Mouse (Mus musculus): ENCODE results near the gene Tmem97.
"Not testable (repeated sequence)": the region's sequence is repeated elsewhere in the genome, so short reads cannot be mapped to it uniquely, and the experiment has no call there.

Tmem97 gene

DNA sequence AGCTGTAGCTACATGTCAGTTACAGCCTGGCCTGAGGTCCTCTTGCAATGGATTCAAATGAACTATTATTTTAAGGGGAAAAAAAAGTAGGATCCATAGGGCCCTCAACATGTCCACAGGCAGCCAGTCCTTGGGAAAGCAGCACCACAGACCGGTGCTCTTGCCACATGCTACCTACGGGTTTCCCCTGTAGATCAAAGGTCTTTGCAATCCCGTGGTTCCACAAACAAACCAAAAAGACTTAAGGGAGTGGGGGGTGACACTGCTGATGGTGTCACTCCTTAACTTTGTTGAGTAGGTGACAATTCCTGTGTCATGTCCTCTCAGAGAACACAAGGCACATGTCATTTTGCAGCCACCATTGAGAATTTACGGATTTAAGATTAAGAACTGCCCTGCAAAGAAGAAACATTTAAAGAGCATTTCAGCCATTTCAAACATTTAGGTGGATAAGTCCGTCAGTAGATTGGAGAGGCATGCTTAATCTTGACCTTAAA lies 1.0 kb downstream of the Tmem97 start:
- no peak for DNase-seq (ENCODE audit: low read depth)

DNA sequence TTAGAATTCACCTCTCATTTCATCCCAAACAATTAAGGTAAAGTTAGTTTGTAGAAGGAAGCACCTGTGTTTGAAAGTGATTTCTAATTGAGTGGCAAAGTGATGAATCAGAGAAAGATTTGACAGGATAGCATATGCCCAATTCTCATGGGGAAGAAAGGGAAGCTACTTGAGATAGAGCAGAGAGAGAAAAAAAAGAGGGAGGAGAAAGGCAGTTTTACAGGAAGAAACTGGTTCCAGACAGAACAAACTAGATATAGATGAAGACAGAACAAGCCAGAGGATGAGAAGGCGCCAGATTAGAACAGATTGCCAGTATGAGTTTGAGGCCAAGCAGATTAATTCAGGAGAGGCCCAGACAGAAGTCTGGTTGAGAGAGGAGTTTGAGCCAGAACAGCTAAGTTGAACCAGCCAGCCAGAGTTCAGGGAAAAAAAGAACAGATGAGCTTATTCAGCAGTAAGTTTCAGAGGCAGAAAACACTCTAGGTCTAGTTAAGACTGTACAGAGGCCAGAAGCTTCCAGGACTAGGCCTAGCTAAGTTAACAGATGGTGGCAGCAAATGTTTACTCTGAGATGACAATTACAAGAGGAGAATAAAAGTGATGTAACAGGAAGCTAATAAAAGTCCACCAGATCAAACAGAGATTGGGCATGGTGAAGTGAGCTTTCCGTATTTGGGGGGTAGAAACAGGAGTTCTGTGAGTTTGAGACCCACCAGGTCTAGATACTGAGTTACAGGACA lies 2.7 kb downstream of the Tmem97 start:
- no peak for DNase-seq (ENCODE audit: low read depth)

DNA sequence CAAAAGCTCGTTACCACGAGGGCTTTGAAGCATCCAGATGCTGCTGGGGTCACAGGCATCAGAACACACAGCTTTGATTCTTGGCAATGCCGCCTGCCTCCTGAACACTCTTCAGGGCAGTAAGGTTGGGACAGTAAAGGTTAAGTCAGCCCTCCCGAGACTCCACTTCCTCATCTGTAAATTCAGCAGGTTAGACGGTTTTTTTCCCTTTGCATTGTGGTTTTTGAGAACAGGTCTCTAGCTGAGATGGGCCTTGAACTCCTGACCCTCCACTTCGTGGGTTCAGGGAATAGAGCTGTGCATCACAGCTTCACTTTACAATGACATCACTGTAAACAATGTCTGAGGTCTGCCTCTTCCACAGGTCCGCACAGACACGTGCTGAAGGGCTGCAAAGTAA lies 5.4 kb downstream of the Tmem97 start:
- no peak for DNase-seq (ENCODE audit: low read depth)

DNA sequence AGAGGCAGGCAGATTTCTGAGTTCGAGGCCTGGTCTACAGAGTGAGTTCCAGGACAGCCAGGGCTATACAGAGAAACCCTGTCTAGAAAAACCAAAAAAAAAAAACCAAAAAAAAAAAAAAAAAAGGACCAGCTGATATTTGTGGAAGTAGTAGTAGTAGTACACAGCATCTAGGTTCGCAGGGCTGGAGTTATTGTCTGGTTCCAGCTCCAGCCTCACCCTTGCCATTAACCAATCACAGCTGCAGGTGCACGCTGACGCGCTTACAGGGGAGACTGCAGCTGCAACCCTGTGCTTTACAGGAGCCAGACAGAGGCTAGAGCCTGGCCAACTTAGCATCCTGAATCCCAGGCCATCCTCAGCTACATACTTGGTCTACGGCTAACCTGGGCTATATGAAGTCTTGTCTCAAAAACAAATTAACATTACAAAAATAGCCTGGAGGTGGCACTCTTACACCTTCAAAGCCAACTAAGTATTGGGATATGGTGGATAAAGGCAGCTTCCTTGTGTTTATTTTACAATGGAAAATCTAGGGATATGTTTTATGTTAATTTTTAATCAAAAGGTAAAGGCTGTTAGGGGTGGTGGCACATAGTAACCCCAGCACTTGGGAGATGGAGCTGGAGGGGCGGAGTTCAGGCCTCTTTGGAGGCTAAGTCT lies 6.0 kb downstream of the Tmem97 start:
- no peak for DNase-seq (ENCODE audit: low read depth)

DNA sequence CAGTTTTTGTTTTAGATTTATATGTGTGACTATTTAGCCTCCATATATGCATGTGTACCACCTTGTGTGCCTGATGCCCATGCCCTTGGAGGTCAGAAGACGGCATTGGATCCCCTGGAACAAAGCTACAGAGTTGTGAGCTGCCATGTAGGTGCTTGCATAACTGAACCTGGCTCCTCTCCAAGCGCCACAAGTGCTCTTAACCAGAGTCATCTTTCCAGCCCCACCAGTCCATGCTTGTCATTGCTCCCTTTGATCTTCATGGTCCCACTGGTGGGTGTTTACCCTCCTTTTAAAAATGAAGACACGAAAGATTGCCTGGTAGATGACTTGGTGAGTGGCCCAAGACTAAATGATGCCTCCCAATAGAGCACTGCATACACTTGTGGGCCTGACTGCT lies 10.2 kb downstream of the Tmem97 start:
- DNase-seq (ENCODE audit: low read depth), result no peak

DNA sequence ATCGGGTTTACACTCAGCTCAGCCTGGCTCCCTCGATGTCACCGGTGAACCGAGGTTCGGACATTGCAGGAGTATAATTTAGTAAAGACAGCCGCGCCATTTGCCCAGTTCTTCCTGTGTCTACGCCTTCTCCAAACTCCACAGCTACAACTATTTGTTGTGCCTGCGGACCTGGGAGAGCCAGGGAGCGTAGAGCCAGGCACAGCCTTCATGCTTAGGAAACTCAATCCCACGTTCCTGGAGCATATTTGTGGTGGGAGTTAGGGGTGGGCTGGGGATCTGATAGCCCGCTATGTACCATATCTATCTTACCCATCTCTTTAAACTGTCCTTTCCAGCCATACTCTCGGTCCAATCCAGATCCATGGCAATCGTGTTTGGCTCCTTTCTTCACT lies 13.9 kb downstream of the Tmem97 start:
- no peak for DNase-seq (ENCODE audit: low read depth)

DNA sequence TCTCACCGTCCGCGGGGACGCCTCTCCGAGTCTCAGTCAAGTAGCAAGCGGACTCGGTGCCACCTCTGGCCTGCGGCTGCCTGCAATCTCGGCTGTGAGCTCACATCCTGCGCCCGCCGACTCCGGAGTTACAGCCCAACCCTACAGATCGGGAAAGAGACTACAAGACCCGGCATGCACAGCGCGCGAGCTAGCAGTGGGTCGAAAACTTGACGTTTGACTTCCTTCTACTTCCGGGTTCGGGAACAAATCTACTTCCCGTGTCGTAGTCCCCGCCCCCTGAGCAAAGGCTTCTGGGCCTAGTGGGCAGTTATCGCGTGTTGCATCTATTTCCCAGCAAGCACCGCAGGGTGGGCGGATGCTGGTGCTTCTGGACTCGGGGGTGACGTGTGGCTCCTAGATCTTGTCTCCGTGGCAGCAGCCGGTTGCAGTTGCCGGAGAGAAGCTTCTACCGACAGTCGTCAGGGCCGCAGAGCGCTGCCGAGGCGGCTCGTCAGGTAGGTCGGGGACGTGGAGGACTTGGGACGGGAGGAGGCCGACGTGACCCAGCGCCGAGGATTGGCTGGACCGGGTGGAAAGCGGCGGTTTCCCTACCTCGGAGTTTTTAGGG lies 14.4 kb downstream of the Tmem97 start, which contains the start of the genes Tnfaip1 and Ift20:
Gene Tnfaip1, minus strand, starts transcription at position 253 of the 610 bp plus-strand sequence.
Gene Ift20, plus strand, starts transcription at position 282 of the 610 bp plus-strand sequence.
- peak; percentile 99 for DNase-seq (ENCODE audit: low read depth)

DNA sequence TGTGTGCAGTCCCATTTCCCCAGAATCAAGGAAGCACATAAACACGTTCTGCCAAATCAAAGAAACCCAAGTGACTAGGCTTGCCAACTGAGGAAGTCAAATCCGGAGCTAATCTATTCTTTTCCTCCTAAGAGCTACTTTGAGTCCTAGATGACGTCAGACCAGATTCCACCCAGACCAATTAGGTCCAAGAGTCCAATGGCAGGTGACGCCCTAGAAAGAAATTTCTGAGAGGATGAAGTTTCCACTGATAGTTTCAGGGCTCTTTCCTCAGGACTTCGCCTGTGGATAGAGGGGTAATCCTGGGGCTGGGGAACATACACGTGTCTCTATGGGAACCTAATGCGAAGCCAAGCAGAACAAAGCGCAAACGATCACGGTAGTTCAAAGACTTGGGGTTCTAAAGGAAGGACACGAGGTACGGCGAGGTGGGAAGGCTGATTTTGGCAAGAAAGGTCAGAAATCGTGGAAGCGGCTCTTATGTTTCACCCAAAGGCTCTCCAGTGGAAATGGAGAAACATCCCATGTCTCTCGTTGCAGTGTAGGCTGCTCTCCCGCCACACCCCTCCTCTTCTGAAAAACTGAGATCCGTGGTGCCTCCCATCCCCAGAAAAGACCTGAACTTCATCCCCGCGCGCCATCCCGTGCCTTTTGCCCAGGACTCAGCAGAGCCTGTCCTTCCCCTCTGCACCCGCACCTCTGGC lies 15.0 kb downstream of the Tmem97 start:
- DNase-seq (ENCODE audit: low read depth), result peak; percentile 77

DNA sequence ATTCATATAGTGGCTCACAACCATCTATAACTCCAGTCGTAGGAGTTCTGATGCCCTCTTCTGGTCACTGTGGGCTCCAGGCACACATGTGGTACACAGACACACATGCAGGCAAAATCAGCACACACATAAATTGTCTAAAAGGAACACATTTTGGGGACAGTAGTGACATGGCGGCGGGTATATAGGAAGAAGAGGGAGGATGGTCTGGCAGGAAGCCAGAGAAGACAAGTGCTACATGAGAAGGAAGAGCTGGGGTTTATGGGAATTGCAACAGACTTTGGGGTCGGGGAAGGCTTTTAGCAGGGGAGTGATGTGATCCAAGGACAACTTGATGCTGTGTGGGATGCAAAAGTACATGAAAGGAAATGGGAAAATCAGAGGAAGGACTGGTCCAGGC lies 16.1 kb downstream of the Tmem97 start:
- DNase-seq (ENCODE audit: low read depth), result no peak

DNA sequence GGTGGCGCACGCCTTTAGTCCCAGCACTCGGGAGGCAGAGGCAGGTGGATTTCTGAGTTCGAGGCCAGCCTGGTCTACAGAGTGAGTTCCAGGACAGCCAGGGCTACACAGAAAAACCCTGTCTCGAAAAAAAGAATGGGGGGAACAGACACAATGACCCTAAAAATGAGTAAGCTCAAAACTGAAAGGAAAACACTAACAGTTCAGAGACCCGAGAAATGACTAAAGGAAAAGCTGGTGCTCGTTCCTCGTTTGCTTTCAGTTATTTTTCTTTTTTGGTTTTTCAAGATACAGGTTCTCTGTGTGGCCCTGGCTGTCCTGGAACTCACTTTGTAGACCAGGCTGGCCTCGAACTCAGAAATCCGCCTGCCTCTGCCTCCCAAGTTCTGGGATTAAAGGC lies 19.1 kb downstream of the Tmem97 start:
- DNase-seq (ENCODE audit: low read depth), result not testable (repeated sequence)

DNA sequence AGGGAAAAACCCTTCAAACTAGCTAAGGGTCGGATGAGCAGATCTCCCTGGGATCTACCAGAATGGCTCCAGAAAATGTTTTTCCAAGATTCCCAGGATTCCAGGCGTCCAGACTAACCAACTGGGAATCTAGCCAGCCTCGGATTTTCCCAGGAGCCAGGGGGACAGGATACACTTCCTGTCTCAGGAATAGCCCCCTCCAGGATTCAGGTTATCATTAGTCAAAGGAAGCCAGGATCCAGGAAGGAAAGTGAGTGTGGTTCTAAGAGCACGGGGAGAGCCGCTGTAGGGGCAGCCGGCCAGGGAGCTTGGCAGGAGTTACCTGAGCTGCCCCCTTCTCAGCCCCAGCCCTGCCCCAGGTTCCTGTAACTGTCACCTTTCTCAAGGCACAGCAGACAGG lies 19.5 kb downstream of the Tmem97 start:
- no peak for DNase-seq (ENCODE audit: low read depth)

DNA sequence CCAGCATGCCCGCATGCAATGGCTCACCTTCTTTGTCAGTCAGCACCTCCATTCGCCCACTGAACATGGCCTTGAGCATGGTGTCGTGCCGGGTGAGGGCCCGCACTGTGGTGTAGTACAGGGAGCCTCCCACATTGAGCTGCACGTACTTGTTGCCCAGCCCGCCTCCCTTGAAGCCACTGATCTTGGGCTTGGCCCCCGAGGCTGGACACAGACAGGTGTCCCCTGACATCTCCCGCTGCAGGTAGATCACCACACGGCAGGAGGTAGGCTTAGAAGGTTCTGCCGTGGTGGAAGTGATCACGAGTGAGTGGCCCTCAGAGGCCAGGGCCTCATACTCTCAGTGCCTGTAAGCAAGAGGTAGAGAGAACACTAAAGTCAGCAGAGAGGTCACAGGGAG lies 20.6 kb downstream of the Tmem97 start:
- no peak for DNase-seq (ENCODE audit: low read depth)

DNA sequence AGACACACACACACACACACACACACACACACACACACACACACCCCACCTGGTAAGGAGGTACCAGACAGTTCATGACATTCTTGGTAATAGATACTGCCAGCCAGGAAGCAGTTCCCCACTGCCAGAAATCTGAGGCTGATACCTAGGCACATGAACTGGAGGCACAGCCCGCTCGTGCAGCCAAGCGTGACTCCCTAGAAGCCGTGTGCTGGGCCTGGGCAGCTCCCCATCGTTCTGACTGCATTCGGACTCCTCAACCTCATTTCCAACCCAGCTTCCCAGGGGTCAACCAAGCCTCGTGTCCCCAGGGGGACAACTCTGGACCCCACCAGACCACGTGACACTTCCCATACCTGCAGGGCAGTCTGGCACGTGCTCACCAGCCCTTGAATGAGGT lies 21.9 kb downstream of the Tmem97 start:
- DNase-seq (ENCODE audit: low read depth), result no peak

DNA sequence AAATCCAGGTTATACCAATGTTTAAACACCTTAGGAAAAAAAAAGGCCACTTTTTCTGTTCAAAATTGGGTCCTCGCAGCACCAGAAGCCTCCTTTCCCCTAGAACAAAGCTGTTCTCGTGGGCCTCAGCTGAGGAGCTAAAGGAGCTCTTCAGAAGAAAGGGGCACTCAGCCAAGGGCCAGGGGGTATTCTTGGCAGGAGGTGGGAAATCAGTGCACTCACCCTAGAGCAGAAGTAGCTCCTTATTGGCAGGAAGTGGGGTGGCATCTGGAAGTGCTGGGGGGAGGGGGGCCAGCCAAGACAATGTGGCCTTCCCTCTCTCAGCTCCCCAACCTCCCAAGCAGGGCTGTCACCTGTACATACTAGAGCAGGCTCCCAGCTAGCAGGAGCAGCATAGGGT lies 25.7 kb downstream of the Tmem97 start:
- DNase-seq (ENCODE audit: low read depth), result no peak

DNA sequence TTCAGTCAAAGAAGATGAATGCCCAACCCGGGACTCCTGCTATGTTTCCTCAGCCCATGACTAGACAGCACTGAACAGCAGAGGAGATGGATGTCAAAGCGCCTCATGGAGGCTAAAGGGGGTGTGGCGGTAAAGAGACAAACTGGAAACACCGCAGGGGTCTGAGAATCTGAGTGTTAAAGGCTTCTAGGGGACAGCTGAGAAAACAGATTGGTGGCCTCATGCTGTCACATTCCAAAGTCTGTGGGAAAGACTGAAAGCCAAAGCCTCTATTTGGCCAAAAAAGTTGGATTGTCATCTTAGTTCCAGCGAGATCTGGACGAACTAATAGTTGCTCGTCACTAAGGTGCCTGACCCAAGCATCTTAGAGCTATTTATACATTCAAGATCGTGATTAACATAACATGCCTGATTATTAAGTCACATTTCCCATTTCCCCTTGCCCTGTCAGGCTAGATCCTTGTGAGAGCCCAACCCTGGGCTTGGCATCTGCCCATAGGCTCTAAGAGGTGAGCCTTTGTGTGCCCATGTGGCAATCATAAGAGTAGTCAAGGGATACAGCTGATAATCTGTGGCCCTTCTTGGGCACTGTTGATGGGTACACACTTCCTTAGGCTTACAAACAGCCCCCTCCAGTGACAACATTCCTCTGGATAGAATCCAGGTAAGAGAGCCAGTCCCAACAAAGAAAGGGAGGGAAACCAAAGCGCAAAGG lies 27.2 kb downstream of the Tmem97 start:
- DNase-seq (ENCODE audit: low read depth), result no peak

DNA sequence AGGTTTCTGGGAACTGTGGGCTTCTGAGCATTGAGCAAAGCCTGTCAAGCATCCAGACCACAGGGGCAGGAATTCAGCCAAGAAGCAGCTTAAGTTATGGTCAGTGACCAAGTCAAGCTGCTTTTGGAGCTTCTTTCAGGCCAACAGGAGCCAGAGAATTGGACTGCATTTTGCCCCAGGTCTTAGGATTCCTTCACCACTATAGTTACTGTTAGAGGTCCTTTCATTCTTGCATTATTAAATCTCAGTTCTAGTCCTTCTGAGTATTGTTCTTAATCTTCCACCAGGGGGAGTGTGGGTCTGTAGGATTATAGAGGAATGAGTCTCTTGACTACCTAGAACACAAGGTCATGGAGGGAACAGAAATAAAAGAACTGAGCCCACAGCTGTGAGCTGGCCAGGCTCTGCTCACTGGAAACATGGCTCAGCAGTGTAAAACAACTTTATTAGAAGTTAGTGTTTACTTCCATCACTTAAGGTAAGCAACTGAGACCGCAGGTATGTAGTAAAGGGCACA lies 28.0 kb downstream of the Tmem97 start:
- peak; percentile 89 for DNase-seq (ENCODE audit: low read depth)

DNA sequence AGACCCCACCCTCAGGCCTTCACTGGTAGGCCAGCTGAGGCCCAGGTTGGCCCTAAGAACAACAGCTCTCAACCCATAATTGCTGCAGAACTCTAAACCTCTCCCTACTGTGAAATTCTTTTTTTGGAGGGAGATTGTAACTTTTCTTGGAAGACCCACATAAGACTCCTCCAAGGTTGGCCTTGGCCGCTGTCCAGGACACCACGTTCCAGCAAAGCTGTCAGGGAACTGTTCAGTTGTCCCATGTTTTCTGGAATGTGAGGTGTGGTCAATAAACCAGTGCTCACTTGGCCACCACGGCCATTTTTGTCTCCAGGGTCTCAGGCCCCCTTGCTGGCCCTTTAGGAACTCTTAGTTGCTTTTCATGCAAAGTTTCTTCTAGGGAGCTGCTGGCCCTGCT lies 28.7 kb downstream of the Tmem97 start:
- DNase-seq (ENCODE audit: low read depth), result peak; percentile 22

DNA sequence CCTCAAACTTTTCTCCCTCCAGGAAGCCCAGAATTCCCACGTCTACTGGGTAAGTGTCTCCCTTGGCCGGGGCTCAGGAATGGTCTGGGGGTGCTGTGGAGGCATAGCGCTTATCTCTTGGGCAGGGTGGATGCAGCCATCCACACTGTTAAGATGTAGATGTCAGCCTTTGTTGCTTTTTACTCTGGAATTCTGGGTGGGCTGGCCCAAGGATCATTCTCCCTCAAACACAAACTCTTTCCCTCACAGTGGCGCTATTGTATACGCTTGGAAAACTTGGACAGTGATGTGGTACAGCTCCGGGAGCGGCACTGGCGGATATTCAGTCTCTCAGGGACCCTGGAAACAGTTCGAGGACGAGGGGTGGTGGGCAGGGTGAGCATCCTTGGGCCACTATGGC lies 31.6 kb downstream of the Tmem97 start:
- DNase-seq (ENCODE audit: low read depth), result no peak

DNA sequence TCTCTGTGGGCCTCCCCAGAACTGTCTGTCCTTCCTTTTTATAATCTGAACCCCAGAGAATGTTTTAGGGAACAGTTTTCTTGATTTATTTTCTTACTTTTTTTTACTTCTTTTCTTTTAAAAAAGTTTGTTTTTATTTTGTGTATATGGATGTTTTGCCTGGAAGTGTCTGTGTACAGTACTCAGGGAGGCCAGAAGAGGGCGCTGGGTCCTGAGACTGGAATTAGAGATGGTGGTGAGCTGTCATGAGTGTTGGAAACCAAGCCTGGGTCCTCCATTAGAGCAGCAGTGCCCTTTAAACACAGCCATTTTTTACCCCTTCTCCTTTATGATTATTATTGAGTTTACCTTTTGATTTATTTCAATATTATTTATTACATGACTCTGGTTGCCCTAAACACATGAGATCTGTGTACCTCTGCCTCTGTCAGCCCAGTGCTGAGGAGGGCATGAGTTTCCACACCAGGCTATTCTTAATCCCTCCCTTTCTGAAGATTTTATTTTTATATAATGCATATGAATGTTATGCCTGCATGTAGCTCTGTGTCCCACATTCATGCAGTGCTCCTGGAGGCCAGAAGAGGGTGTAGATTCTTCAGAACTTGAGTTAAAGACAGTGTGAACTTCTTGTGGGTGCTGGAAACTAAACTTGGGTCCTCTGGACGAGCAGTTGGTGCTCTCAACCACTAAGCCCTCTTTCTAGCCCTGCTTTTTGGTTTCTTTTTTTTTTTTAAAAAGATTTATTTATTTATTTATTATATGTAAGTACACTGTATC lies 34.8 kb downstream of the Tmem97 start:
- DNase-seq (ENCODE audit: low read depth), result peak; percentile 49

DNA sequence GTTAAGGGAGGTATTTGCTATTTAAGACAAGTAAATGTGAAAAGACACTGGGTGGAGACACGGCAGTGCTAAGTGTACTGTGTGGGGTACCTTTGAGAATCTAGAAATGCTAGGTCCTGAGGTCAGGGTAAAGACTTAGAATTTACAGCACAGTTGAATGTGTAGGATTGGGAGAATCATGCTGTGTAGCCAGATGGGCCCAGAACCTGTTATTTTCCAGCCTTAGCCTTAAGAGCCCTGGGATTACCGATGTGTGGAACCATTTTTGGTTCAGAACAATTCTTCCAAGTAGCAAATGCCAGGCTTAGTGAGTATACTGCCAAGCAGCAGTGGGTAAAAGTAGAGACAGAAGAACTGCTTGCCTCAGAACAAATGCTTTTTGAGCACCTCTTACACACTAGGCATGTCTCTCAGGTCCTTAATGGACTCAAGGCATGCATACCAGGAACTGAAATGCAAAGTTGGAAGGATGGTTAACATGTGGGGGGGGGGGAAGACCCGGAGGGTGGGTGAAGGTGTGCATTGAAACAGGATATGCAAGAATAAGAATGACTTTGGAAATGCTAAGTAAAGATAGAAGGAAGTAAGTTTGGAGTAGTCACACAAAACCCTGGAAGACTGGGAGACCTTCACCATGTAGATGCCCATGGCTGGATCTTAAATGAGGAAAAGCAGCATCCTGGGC lies 37.3 kb downstream of the Tmem97 start:
- no peak for DNase-seq (ENCODE audit: low read depth)
